Mouse (Mus musculus) testis, adult 2 months (tissue): ENCODE results near the gene Abca8a. TPM values are rescaled to one million over a fixed set of nuclear protein-coding genes. Genes with fewer than 3 reads are reported as not detected.

ENCODE experiments used
- H3K27ac ChIP-seq: fragments of 200-500 bp; 2 replicates; pipeline ENCODE4 v1.5.1; 2012; ENCODE audit warnings: low read depth, low read length; ENCODE audit not compliant: control insufficient read depth, insufficient read depth
- H3K27me3 ChIP-seq: fragments of 200-500 bp; 2 replicates; pipeline ENCODE4 v1.6.1; 2012; ENCODE audit warnings: mild to moderate bottlenecking, low read length, moderate library complexity; ENCODE audit not compliant: control insufficient read depth, insufficient read depth
- H3K36me3 ChIP-seq: fragments of 200-500 bp; 2 replicates; pipeline ENCODE4 v1.6.1; 2012; ENCODE audit warnings: mild to moderate bottlenecking, low read length; ENCODE audit not compliant: control insufficient read depth, insufficient read depth
- H3K4me1 ChIP-seq: fragments of 200-500 bp; 2 replicates; pipeline ENCODE4 v1.6.1; 2012; ENCODE audit warnings: low read length; ENCODE audit not compliant: control insufficient read depth, insufficient read depth
- H3K4me3 ChIP-seq: fragments of 200-500 bp; 2 replicates; pipeline ENCODE4 v1.5.1; 2012; ENCODE audit warnings: low read depth, mild to moderate bottlenecking, low read length, moderate library complexity, mixed read lengths; ENCODE audit not compliant: control insufficient read depth
- CTCF ChIP-seq: fragments of 200-500 bp; IDR thresholded peaks from 2 replicates; pipeline ENCODE4 v1.5.1; 2012; ENCODE audit warnings: low read depth, mild to moderate bottlenecking, inconsistent platforms, low read length, moderate library complexity; ENCODE audit not compliant: control insufficient read depth, insufficient read depth, insufficient replicate concordance
- POLR2A ChIP-seq: fragments of 200-500 bp; IDR thresholded peaks from 2 replicates; pipeline ENCODE4 v1.6.1; 2012; ENCODE audit warnings: low read depth, mild to moderate bottlenecking, inconsistent platforms, low read length, moderate library complexity; ENCODE audit not compliant: control insufficient read depth
- polyA plus RNA-seq: library from polyadenylated mRNA; depleted of rRNA; stranded (reverse); fragments of >200 nt; gene quantifications from 2 replicates; pipeline ENCODE4 v1.2.3, GENCODE M21; 2012; rRNA removed

The Abca8a gene
- 1.6 and 2.7 TPM in 2 replicates for polyA plus RNA-seq

GRCm38 (mm10) chr11:110095858-110096257 is at the start of gene Abca8a:
Gene Abca8a, minus strand, starts transcription at chr11:110095978.
- H3K4me3 ChIP-seq = no peak within 1 kb of the TSS

GRCm38 (mm10) chr11:110145421-110145820 is 49.6 kb upstream of the Abca8a start:
- no peaks in the 10 kb centered on the region for H3K36me3 ChIP-seq
- no peak overlapping the region for H3K4me3 ChIP-seq
- H3K27ac ChIP-seq = no peak overlapping the region
- H3K4me1 ChIP-seq = peaks cover 4% of the 10 kb centered on the region; the same call in 1 of the 2 replicates
- TF ChIP-seq POLR2A = no peak
- no peak for TF ChIP-seq CTCF
- H3K27me3 ChIP-seq = no peaks in the 10 kb centered on the region

More at GRCm38 (mm10) chr11:110095858-110096257, at the start of gene Abca8a:
- no peaks in the 10 kb centered on the region for H3K27me3 ChIP-seq
- H3K4me1 ChIP-seq = no peaks in the 10 kb centered on the region
- H3K27ac ChIP-seq = no peak within 1 kb of the TSS
- TF ChIP-seq POLR2A = no peak
- TF ChIP-seq CTCF = no peak
- H3K36me3 ChIP-seq = no peaks in the 10 kb centered on the region

GRCm38 (mm10) chr11:110130760-110131159 is 35.0 kb upstream of the Abca8a start:
- Histone ChIP-seq H3K4me3 (no peak overlapping the region), H3K27ac (no peak overlapping the region), H3K27me3 (no peaks in the 10 kb centered on the region), H3K4me1 (no peaks in the 10 kb centered on the region), H3K36me3 (no peaks in the 10 kb centered on the region)
- TF ChIP-seq CTCF = no peak
- TF ChIP-seq POLR2A = no peak

GRCm38 (mm10) chr11:110111137-110111536 is 15.4 kb upstream of the Abca8a start:
- H3K4me3 ChIP-seq = no peak overlapping the region
- H3K27ac ChIP-seq = no peak overlapping the region
- TF ChIP-seq POLR2A = no peak
- TF ChIP-seq CTCF = no peak
- no peaks in the 10 kb centered on the region for H3K27me3 ChIP-seq
- no peaks in the 10 kb centered on the region for H3K4me1 ChIP-seq
- no peaks in the 10 kb centered on the region for H3K36me3 ChIP-seq

GRCm38 (mm10) chr11:110101437-110101836 is 5.7 kb upstream of the Abca8a start:
- H3K4me1 ChIP-seq = no peaks in the 10 kb centered on the region
- H3K36me3 ChIP-seq = no peaks in the 10 kb centered on the region
- H3K27me3 ChIP-seq = no peaks in the 10 kb centered on the region
- no peak overlapping the region for H3K4me3 ChIP-seq
- TF ChIP-seq POLR2A = no peak
- TF ChIP-seq CTCF = no peak
- no peak overlapping the region for H3K27ac ChIP-seq

GRCm38 (mm10) chr11:110098901-110099300 is 3.1 kb upstream of the Abca8a start:
- H3K4me3 ChIP-seq = no peak overlapping the region
- H3K36me3 ChIP-seq = no peaks in the 10 kb centered on the region
- TF ChIP-seq POLR2A (no peak), CTCF (no peak)
- no peak overlapping the region for H3K27ac ChIP-seq
- no peaks in the 10 kb centered on the region for H3K4me1 ChIP-seq
- H3K27me3 ChIP-seq = no peaks in the 10 kb centered on the region

GRCm38 (mm10) chr11:110097465-110097864 is 1.7 kb upstream of the Abca8a start:
- no peaks in the 10 kb centered on the region for H3K4me1 ChIP-seq
- H3K27ac ChIP-seq = no peak overlapping the region
- no peak overlapping the region for H3K4me3 ChIP-seq
- no peaks in the 10 kb centered on the region for H3K27me3 ChIP-seq
- TF ChIP-seq POLR2A (no peak), CTCF (no peak)
- no peaks in the 10 kb centered on the region for H3K36me3 ChIP-seq

GRCm38 (mm10) chr11:110094846-110095380 is 865 bp downstream of the Abca8a start:
- TF ChIP-seq POLR2A (no peak), CTCF (no peak)
- Histone ChIP-seq H3K4me3 (no peak overlapping the region), H3K27ac (no peak overlapping the region), H3K4me1 (no peaks in the 10 kb centered on the region), H3K27me3 (no peaks in the 10 kb centered on the region), H3K36me3 (no peaks in the 10 kb centered on the region)
